Mouse (Mus musculus) MEL (cell line): ENCODE results near the gene Abcg1.

ENCODE experiments used
- CTCF ChIP-seq, 3 experiments: IDR thresholded peaks in 2 of 3; conservative IDR thresholded peaks in 1 of 3; 2 replicates each; pipeline ENCODE4 v1.5.1; 2011 to 2012; ENCODE audit warnings: low read length in 3 of 3, low read depth in 2 of 3, mild to moderate bottlenecking in 2 of 3, improper control_type of control experiment in 1 of 3, inconsistent platforms in 1 of 3, mixed read lengths in 1 of 3, moderate library complexity in 1 of 3; ENCODE audit not compliant: control insufficient read depth in 1 of 3, insufficient read depth in 1 of 3, poor library complexity in 1 of 3, severe bottlenecking in 1 of 3
- EP300 ChIP-seq, 2 experiments: IDR thresholded peaks; 2 replicates each; pipeline ENCODE4 v1.6.1; 2011; ENCODE audit warnings: improper control_type of control experiment in 2 of 2, low read length in 2 of 2, low read depth in 1 of 2, mild to moderate bottlenecking in 1 of 2
- MAZ ChIP-seq: IDR thresholded peaks from 2 replicates; pipeline ENCODE4 v1.6.1; 2012; ENCODE audit warnings: low read depth, mild to moderate bottlenecking, inconsistent platforms, low read length, improper control_type of control experiment
- POLR2A ChIP-seq, 2 experiments: IDR thresholded peaks; 2 replicates each; pipeline ENCODE4 v1.6.1; 2011 to 2012; ENCODE audit warnings: low read length in 2 of 2, mild to moderate bottlenecking in 2 of 2, control low read depth in 1 of 2, improper control_type of control experiment in 1 of 2, low read depth in 1 of 2, moderate library complexity in 1 of 2; ENCODE audit not compliant: control insufficient read depth in 1 of 2, insufficient read depth in 1 of 2, poor library complexity in 1 of 2
- SMC3 ChIP-seq: IDR thresholded peaks from 2 replicates; pipeline ENCODE4 v1.6.1; 2011; ENCODE audit warnings: low read depth, low read length, improper control_type of control experiment
- ZKSCAN1 ChIP-seq: IDR thresholded peaks from 2 replicates; pipeline ENCODE4 v1.6.1; 2012; ENCODE audit warnings: low read depth, mild to moderate bottlenecking, inconsistent platforms, low read length, improper control_type of control experiment, moderate library complexity

DNA sequence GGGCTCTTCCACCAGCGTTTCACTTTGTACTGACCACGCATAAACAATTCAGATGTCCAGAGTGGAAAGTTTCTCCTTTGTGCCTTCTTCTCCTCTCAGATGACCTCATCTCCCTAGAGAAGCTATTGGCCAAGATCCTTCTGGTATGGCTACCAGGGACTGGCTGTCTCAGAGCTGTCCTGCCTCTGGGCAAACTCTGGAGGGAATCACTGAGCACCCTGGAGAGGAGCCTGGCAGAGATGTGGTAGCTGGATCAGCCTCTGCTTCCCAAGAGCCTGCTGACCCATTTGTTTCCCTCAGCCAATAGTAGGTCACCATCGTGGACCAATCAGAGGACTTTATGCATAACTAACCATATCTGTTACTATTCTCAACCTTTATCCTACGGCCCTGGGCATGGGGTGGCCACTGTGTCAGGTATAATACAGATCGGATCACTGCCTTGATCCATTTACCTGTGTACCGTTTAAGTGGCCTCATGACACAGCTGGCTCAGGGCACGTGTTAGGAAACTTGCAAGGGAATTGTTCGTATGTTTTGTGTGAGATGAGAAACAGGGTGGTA lies 45.6 kb downstream of the Abcg1 start:
- no peak for TF ChIP-seq CTCF (IDR thresholded peaks at IDR 0.05 in 2 of 3, conservative IDR thresholded peaks at IDR 0.05 in 1 of 3; ENCODE audit: control insufficient read depth in 1 of 3, insufficient read depth in 1 of 3, low read depth in 2 of 3, low read length in 3 of 3, poor library complexity in 1 of 3, severe bottlenecking in 1 of 3)
- no peak for TF ChIP-seq SMC3
- TF ChIP-seq ZKSCAN1 = no peak
- TF ChIP-seq MAZ = no peak
- no peak for TF ChIP-seq POLR2A (IDR thresholded peaks at IDR 0.05; ENCODE audit: control insufficient read depth in 1 of 2, insufficient read depth in 1 of 2, low read depth in 1 of 2, low read length in 2 of 2, poor library complexity in 1 of 2)
- TF ChIP-seq EP300 (IDR thresholded peaks at IDR 0.05; ENCODE audit: low read depth in 1 of 2, low read length in 2 of 2) = no peak
